Mouse (Mus musculus): ENCODE results near the gene Mansc4. TPM values are rescaled to one million over a fixed set of nuclear protein-coding genes. Genes with fewer than 3 reads are reported as not detected.

Gene Mansc4
- total RNA-seq, 2 experiments from 2014 or later, result 0.32 to 0.46 TPM

GRCm38 (mm10) chr6:147030096-147030885 is 56.5 kb downstream of the Mansc4 start:
- DNase-seq, result peak; percentile 78
- intact Hi-C loops (cut with DNase I), result no loop called here

- intact Hi-C loops (cut with DNase I), result no loop called here
- no peak for DNase-seq
Measured at GRCm38 (mm10) chr6:147029591-147029990, 57.2 kb downstream of the Mansc4 start.

DNA sequence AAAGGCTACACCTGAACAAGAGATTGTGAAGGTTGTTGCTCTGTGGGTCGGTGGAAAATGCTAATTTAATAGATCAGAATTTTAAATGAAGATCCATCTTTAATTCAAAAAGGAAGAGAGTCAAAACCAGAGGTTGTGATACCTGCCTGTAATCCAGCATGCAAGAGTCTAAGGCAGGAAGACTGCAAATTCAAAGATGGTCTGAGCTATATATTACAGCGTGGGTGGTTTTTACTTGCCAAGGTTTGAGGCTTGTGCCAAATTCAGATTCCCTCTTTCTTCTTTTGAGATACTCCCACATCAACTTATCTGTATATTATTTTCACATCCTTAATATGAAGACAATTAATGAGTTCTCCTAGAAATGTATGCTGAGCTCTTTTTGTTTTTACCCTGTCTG is 58.4 kb downstream of the Mansc4 start:
- intact Hi-C loops (cut with DNase I), result no loop called here
- no peak for DNase-seq

Other genes starting within 250 kb of the Mansc4 start
- not detected for gene Smco2, start 236.9 kb downstream of the Mansc4 start, total RNA-seq (2021)
- gene Ppfibp1, start 198.5 kb downstream of the Mansc4 start, total RNA-seq (2021), result 100 to 1,000 TPM; 106 to 114 TPM
- gene 1700034J05Rik, start 132.6 kb downstream of the Mansc4 start, total RNA-seq (2021), result not detected
- gene Rep15, start 54.4 kb downstream of the Mansc4 start, total RNA-seq (2021), result 1 to 10 TPM; 2.9 to 5.0 TPM
- 10 to 100 TPM; 59.3 to 60.8 TPM for gene Mrps35, start 44.3 kb downstream of the Mansc4 start, total RNA-seq (2021)
- 10 to 100 TPM; 22.4 to 24.3 TPM for gene Klhl42, start 4.3 kb upstream of the Mansc4 start, total RNA-seq (2021)
- 1 to 10 TPM; 1.1 to 1.5 TPM for gene Pthlh, start 177.2 kb upstream of the Mansc4 start, total RNA-seq (2021)

All from left cerebral cortex, postnatal 4 days (tissue).